Mouse (Mus musculus): Measurements from ENCODE around the gene Pdcd6ip. TPM values are rescaled to one million over a fixed set of nuclear protein-coding genes. Genes with fewer than 3 reads are reported as not detected.

Gene Pdcd6ip
- total and polyA plus RNA-seq, 2 experiments from 2014 or later = 38.3 to 44.2 TPM

- Histone ChIP-seq H3K27me3 (ENCODE audit: control insufficient read depth, insufficient read depth, low read length) (no peaks in the 10 kb centered on the region), H3K36me3 (replicated peaks; ENCODE audit: control insufficient read depth, insufficient read depth, low read length) (no peaks in the 10 kb centered on the region), H3K4me1 (ENCODE audit: control insufficient read depth, insufficient read depth) (0 out of 2 replicates have a peak, but pooled peaks cover 6% of the 10 kb centered on the region), H3K9ac (replicated peaks; ENCODE audit: low read depth, low read length) (no peak overlapping the region), H3K27ac (ENCODE audit: low read depth) (no peak overlapping the region), H3K4me3 (ENCODE audit: low read depth, low read length) (no peak overlapping the region), H3K4me2 (ENCODE audit: low read depth, low read length) (no peak overlapping the region), H3K9me3 (replicated peaks; ENCODE audit: control insufficient read depth, low read length) (0 out of 2 replicates have a peak, but pooled peaks cover 3% of the 10 kb centered on the region)
- ATAC-seq (ENCODE audit: insufficient read depth, low read depth) (peak; percentile 39; the same call in 1 of the 2 replicates), DNase-seq (ENCODE audit: low spot score) (peak; percentile 9)
- WGBS = 6% methylated on average over 9 of the region's 9 CpGs
- TF ChIP-seq EP300 (IDR thresholded peaks at IDR 0.05; ENCODE audit: low read depth) (no peak), CTCF (IDR thresholded peaks at IDR 0.05; ENCODE audit: low read depth) (peak; percentile 68)
These were observed 78.4 kb downstream of the Pdcd6ip start for GRCm38 (mm10) chr9:113629632-113630031.

- H3K9ac ChIP-seq (replicated peaks; ENCODE audit: low read depth, low read length) = no peak overlapping the region
- 0 out of 2 replicates have a peak, but pooled peaks cover 3% of the 10 kb centered on the region for H3K9me3 ChIP-seq (replicated peaks; ENCODE audit: control insufficient read depth, low read length)
- TF ChIP-seq EP300 (IDR thresholded peaks at IDR 0.05; ENCODE audit: low read depth) = no peak
- 86% methylated on average over 11 of the region's 11 CpGs for WGBS
- 0 out of 2 replicates have a peak, but pooled peaks cover 2% of the 10 kb centered on the region for H3K4me1 ChIP-seq (ENCODE audit: control insufficient read depth, insufficient read depth)
- no peak overlapping the region for H3K4me2 ChIP-seq (ENCODE audit: low read depth, low read length)
- no peaks in the 10 kb centered on the region for H3K36me3 ChIP-seq (replicated peaks; ENCODE audit: control insufficient read depth, insufficient read depth, low read length)
- no peak for DNase-seq (ENCODE audit: low spot score)
- no peak overlapping the region for H3K4me3 ChIP-seq (ENCODE audit: low read depth, low read length)
- no peak for ATAC-seq (ENCODE audit: insufficient read depth, low read depth)
- no peaks in the 10 kb centered on the region for H3K27me3 ChIP-seq (ENCODE audit: control insufficient read depth, insufficient read depth, low read length)
- no peak overlapping the region for H3K27ac ChIP-seq (ENCODE audit: low read depth)
These were observed 78.9 kb downstream of the Pdcd6ip start for GRCm38 (mm10) chr9:113629191-113629590.

- ATAC-seq (ENCODE audit: insufficient read depth, low read depth) = no peak
- Histone ChIP-seq H3K36me3 (replicated peaks; ENCODE audit: control insufficient read depth, insufficient read depth, low read length) (no peaks in the 10 kb centered on the region), H3K4me2 (ENCODE audit: low read depth, low read length) (no peak overlapping the region), H3K4me1 (ENCODE audit: control insufficient read depth, insufficient read depth) (no peaks in the 10 kb centered on the region), H3K27ac (ENCODE audit: low read depth) (no peak overlapping the region), H3K9ac (replicated peaks; ENCODE audit: low read depth, low read length) (no peak overlapping the region), H3K4me3 (ENCODE audit: low read depth, low read length) (no peak overlapping the region), H3K9me3 (replicated peaks; ENCODE audit: control insufficient read depth, low read length) (0 out of 2 replicates have a peak, but pooled peaks cover 3% of the 10 kb centered on the region), H3K27me3 (ENCODE audit: control insufficient read depth, insufficient read depth, low read length) (no peaks in the 10 kb centered on the region)
- no peak for DNase-seq (ENCODE audit: low spot score)
- WGBS = 86% methylated on average over 1 of the region's 1 CpGs
- TF ChIP-seq CTCF (IDR thresholded peaks at IDR 0.05; ENCODE audit: low read depth) = no peak
- no peak for TF ChIP-seq EP300 (IDR thresholded peaks at IDR 0.05; ENCODE audit: low read depth)
These were observed 79.3 kb downstream of the Pdcd6ip start for GRCm38 (mm10) chr9:113628780-113629179.

GRCm38 (mm10) chr9:113626730-113627129 is 81.3 kb downstream of the Pdcd6ip start:
- H3K36me3 ChIP-seq (replicated peaks; ENCODE audit: control insufficient read depth, insufficient read depth, low read length) = no peaks in the 10 kb centered on the region
- no peak overlapping the region for H3K9ac ChIP-seq (replicated peaks; ENCODE audit: low read depth, low read length)
- H3K4me2 ChIP-seq (ENCODE audit: low read depth, low read length) = no peak overlapping the region
- no peaks in the 10 kb centered on the region for H3K4me1 ChIP-seq (ENCODE audit: control insufficient read depth, insufficient read depth)
- 0 out of 2 replicates have a peak, but pooled peaks cover 3% of the 10 kb centered on the region for H3K9me3 ChIP-seq (replicated peaks; ENCODE audit: control insufficient read depth, low read length)
- DNase-seq (ENCODE audit: low spot score) = no peak
- no peak for TF ChIP-seq CTCF (IDR thresholded peaks at IDR 0.05; ENCODE audit: low read depth)
- TF ChIP-seq EP300 (IDR thresholded peaks at IDR 0.05; ENCODE audit: low read depth) = no peak
- H3K27me3 ChIP-seq (ENCODE audit: control insufficient read depth, insufficient read depth, low read length) = no peaks in the 10 kb centered on the region
- no peak overlapping the region for H3K27ac ChIP-seq (ENCODE audit: low read depth)
- 85% methylated on average over 10 of the region's 10 CpGs for WGBS
- no peak overlapping the region for H3K4me3 ChIP-seq (ENCODE audit: low read depth, low read length)
- no peak for ATAC-seq (ENCODE audit: insufficient read depth, low read depth)

GRCm38 (mm10) chr9:113624086-113624485 is 84.0 kb downstream of the Pdcd6ip start:
- H3K27me3 ChIP-seq (ENCODE audit: control insufficient read depth, insufficient read depth, low read length) = no peaks in the 10 kb centered on the region
- DNase-seq (ENCODE audit: low spot score) (no peak), ATAC-seq (ENCODE audit: insufficient read depth, low read depth) (no peak)
- no peak overlapping the region for H3K4me3 ChIP-seq (ENCODE audit: low read depth, low read length)
- no peaks in the 10 kb centered on the region for H3K4me1 ChIP-seq (ENCODE audit: control insufficient read depth, insufficient read depth)
- no peaks in the 10 kb centered on the region for H3K36me3 ChIP-seq (replicated peaks; ENCODE audit: control insufficient read depth, insufficient read depth, low read length)
- no peak overlapping the region for H3K27ac ChIP-seq (ENCODE audit: low read depth)
- H3K9ac ChIP-seq (replicated peaks; ENCODE audit: low read depth, low read length) = no peak overlapping the region
- 68% methylated on average over 6 of the region's 6 CpGs for WGBS
- 0 out of 2 replicates have a peak, but pooled peaks cover 3% of the 10 kb centered on the region for H3K9me3 ChIP-seq (replicated peaks; ENCODE audit: control insufficient read depth, low read length)
- H3K4me2 ChIP-seq (ENCODE audit: low read depth, low read length) = no peak overlapping the region
- TF ChIP-seq EP300 (IDR thresholded peaks at IDR 0.05; ENCODE audit: low read depth) (no peak), CTCF (IDR thresholded peaks at IDR 0.05; ENCODE audit: low read depth) (no peak)

GRCm38 (mm10) chr9:113617081-113617480 is 91.0 kb downstream of the Pdcd6ip start:
- WGBS = 55% methylated on average over 6 of the region's 6 CpGs
- DNase-seq (ENCODE audit: low spot score) (no peak), ATAC-seq (ENCODE audit: insufficient read depth, low read depth) (no peak)
- Histone ChIP-seq H3K9me3 (replicated peaks; ENCODE audit: control insufficient read depth, low read length) (no peaks in the 10 kb centered on the region), H3K4me2 (ENCODE audit: low read depth, low read length) (no peak overlapping the region), H3K27ac (ENCODE audit: low read depth) (no peak overlapping the region), H3K4me1 (ENCODE audit: control insufficient read depth, insufficient read depth) (no peaks in the 10 kb centered on the region), H3K27me3 (ENCODE audit: control insufficient read depth, insufficient read depth, low read length) (no peaks in the 10 kb centered on the region), H3K36me3 (replicated peaks; ENCODE audit: control insufficient read depth, insufficient read depth, low read length) (no peaks in the 10 kb centered on the region), H3K4me3 (ENCODE audit: low read depth, low read length) (no peak overlapping the region), H3K9ac (replicated peaks; ENCODE audit: low read depth, low read length) (no peak overlapping the region)
- TF ChIP-seq CTCF (IDR thresholded peaks at IDR 0.05; ENCODE audit: low read depth) (no peak), EP300 (IDR thresholded peaks at IDR 0.05; ENCODE audit: low read depth) (no peak)

All from heart, postnatal 0 days (tissue).